Mouse (Mus musculus) left cerebral cortex, adult 18-20 months (tissue): ENCODE measurements around the gene Angptl2. TPM values are rescaled to one million over a fixed set of nuclear protein-coding genes. Genes with fewer than 3 reads are reported as not detected.

ENCODE experiments used
- DNase-seq, 2 experiments: peaks; one replicate each; pipeline ENCODE4 v3.0.0; 2021 to 2022; ENCODE audit warnings: low spot score in 2 of 2, mixed read lengths in 1 of 2
- total RNA-seq, 2 experiments: library from RNA; stranded (reverse); gene quantifications; 2 replicates each; pipeline ENCODE4 v1.2.3; 2021

The Angptl2 gene
- total RNA-seq, 2 experiments from 2014 or later, result 2.5 TPM

GRCm38 (mm10) chr2:33268384-33269131 is 52.7 kb downstream of the Angptl2 start:
- no peak for DNase-seq

- DNase-seq, result no peak
These were observed 53.2 kb downstream of the Angptl2 start for GRCm38 (mm10) chr2:33269132-33269493.

- no peak for DNase-seq
These were observed 54.7 kb downstream of the Angptl2 start for GRCm38 (mm10) chr2:33270569-33270968.

- DNase-seq, result no peak
These were observed 55.6 kb downstream of the Angptl2 start for GRCm38 (mm10) chr2:33271511-33271910.

GRCm38 (mm10) chr2:33272665-33273439 is 57.0 kb downstream of the Angptl2 start:
- no peak for DNase-seq

- DNase-seq, result no peak
These were observed 59.0 kb downstream of the Angptl2 start for GRCm38 (mm10) chr2:33274719-33275490.

- DNase-seq, result no peak
These were observed 63.9 kb downstream of the Angptl2 start for GRCm38 (mm10) chr2:33279758-33280157.

GRCm38 (mm10) chr2:33280525-33280924 is 64.7 kb downstream of the Angptl2 start:
- DNase-seq, result no peak

- no peak for DNase-seq
These were observed 65.9 kb downstream of the Angptl2 start for GRCm38 (mm10) chr2:33281807-33282206.

- DNase-seq, result no peak
These were observed 67.0 kb downstream of the Angptl2 start for GRCm38 (mm10) chr2:33282877-33283276.

GRCm38 (mm10) chr2:33283674-33284073 is 67.8 kb downstream of the Angptl2 start:
- DNase-seq, result no peak

- no peak for DNase-seq
These were observed 73.0 kb downstream of the Angptl2 start for GRCm38 (mm10) chr2:33288837-33289236.

- DNase-seq, result no peak
These were observed 74.6 kb downstream of the Angptl2 start for GRCm38 (mm10) chr2:33290491-33290890.

- DNase-seq, result no peak
These were observed 76.2 kb downstream of the Angptl2 start for GRCm38 (mm10) chr2:33292057-33292456.

GRCm38 (mm10) chr2:33295115-33295514 is 79.2 kb downstream of the Angptl2 start:
- no peak for DNase-seq

Other genes with a start within 250 kb of the Angptl2 start
- 10 to 100 TPM; 24.0 to 26.1 TPM for gene Slc2a8, start 234.0 kb upstream of the Angptl2 start, total RNA-seq
- gene Garnl3, start 84.4 kb upstream of the Angptl2 start, total RNA-seq, result 100 to 1,000 TPM; 111 to 112 TPM
- gene Ralgps1, start 155.4 kb downstream of the Angptl2 start, total RNA-seq, result 10 to 100 TPM; 63.7 to 63.9 TPM
- gene Zbtb34, start 215.3 kb downstream of the Angptl2 start, total RNA-seq, result 10 to 100 TPM; 18.7 to 21.9 TPM